Mouse (Mus musculus) gastrocnemius, postnatal 36 days (tissue): Measurements from ENCODE around the gene Hist1h3d. TPM values are rescaled to one million over a fixed set of nuclear protein-coding genes. Genes with fewer than 3 reads are reported as not detected.
A peak's percentile ranks its signal among the peaks of the same experiment; 100 is the strongest.
"Not testable (repeated sequence)": the region's sequence is repeated elsewhere in the genome, so short reads cannot be mapped to it uniquely, and the experiment has no call there.

ENCODE experiments used
- DNase-seq, 2 experiments: peaks; one replicate each; pipeline ENCODE4 v3.0.0; 2022
- intact Hi-C: fragments of 180-260 bp; cut with DNase I; formaldehyde crosslinking; loops from one replicate; pipeline ENCODE4 v1.15.1; 2025
- total RNA-seq, 2 experiments: library from RNA; stranded (reverse); gene quantifications; 2 replicates each; pipeline ENCODE4 v1.2.3; 2021

Hist1h3d gene
- total RNA-seq, 2 experiments from 2014 or later, result 2.8 to 4.8 TPM

- DNase-seq, result no peak
- intact Hi-C loops, result loop anchor here (1.0 to 10.0 kb wide), 3 partner anchors 39 to 1868 kb away; partner anchors contain the start of genes Hist1h2ai, Hist1h2bb, Hist1h2be and Hist1h2bl
These were observed 6.9 kb downstream of the Hist1h3d start for GRCm38 (mm10) chr13:23582219-23583056.

- intact Hi-C loops, result loop anchor here (5.0 to 10.0 kb wide), 2 partner anchors 164 to 1869 kb away; partner anchors contain the start of genes Hist1h2ai, Hist1h2bb, Hist1h2bl and Hist1h3c
- DNase-seq, result no peak
These were observed 8.0 kb downstream of the Hist1h3d start for GRCm38 (mm10) chr13:23583387-23584068.

- intact Hi-C loops, result loop anchor here (5.0 to 10.0 kb wide), 2 partner anchors 163 to 1870 kb away; partner anchors contain the start of genes Hist1h2ai, Hist1h2bb, Hist1h2bl and Hist1h3c
- no peak for DNase-seq
These were observed 8.8 kb downstream of the Hist1h3d start for GRCm38 (mm10) chr13:23584331-23584730.

- peak; percentile 11 to 64 for DNase-seq
- intact Hi-C loops, result loop anchor here (10.0 kb wide), 1 partner anchor 1870 kb away; the partner anchor contains the start of genes Hist1h2ai, Hist1h2bl and Hist1h3h
These were observed 9.5 kb downstream of the Hist1h3d start for GRCm38 (mm10) chr13:23585029-23585441.

- peak; percentile 28 to 65 for DNase-seq
- intact Hi-C loops, result loop anchor here (10.0 kb wide), 1 partner anchor 1871 kb away; the partner anchor contains the start of genes Hist1h2ai, Hist1h2bl and Hist1h3h
These were observed 10.0 kb downstream of the Hist1h3d start for GRCm38 (mm10) chr13:23585442-23586098.

GRCm38 (mm10) chr13:23586099-23586939 lies 10.8 kb downstream of the Hist1h3d start:
- no peak for DNase-seq
- intact Hi-C loops, result loop anchor here (10.0 kb wide), 1 partner anchor 1872 kb away; the partner anchor contains the start of genes Hist1h2ai, Hist1h2bl and Hist1h3h

GRCm38 (mm10) chr13:23586940-23587225 lies 11.3 kb downstream of the Hist1h3d start:
- DNase-seq, result no peak
- intact Hi-C loops, result loop anchor here (10.0 kb wide), 1 partner anchor 1872 kb away; the partner anchor contains the start of genes Hist1h2ai, Hist1h2bl and Hist1h3h

GRCm38 (mm10) chr13:23591206-23591605 lies 15.6 kb downstream of the Hist1h3d start:
- intact Hi-C loops, result no loop called here
- DNase-seq, result no peak

- intact Hi-C loops, result not testable (repeated sequence)
These were observed 16.3 kb downstream of the Hist1h3d start for GRCm38 (mm10) chr13:23591886-23592285.

GRCm38 (mm10) chr13:23592614-23593013 lies 17.1 kb downstream of the Hist1h3d start:
- intact Hi-C loops, result no loop called here
- no peak for DNase-seq

More at GRCm38 (mm10) chr13:23591886-23592285, 16.3 kb downstream of the Hist1h3d start:
- not testable (repeated sequence) for DNase-seq

GRCm38 (mm10) chr13:23593051-23593770 lies 17.6 kb downstream of the Hist1h3d start:
- intact Hi-C loops, result no loop called here
- no peak for DNase-seq

GRCm38 (mm10) chr13:23595185-23595584 lies 19.6 kb downstream of the Hist1h3d start:
- DNase-seq, result no peak
- intact Hi-C loops, result no loop called here

- no peak for DNase-seq
- intact Hi-C loops, result loop anchor here (2.0 kb wide), 1 partner anchor 171 kb away; no protein-coding TSS in a partner anchor
These were observed 20.2 kb downstream of the Hist1h3d start for GRCm38 (mm10) chr13:23595622-23596372.

GRCm38 (mm10) chr13:23597957-23598356 lies 22.4 kb downstream of the Hist1h3d start:
- intact Hi-C loops, result loop anchor here (2.0 kb wide), 1 partner anchor 173 kb away; no protein-coding TSS in a partner anchor
- DNase-seq, result peak; percentile 64 to 66

- DNase-seq, result no peak
- intact Hi-C loops, result no loop called here
These were observed 27.7 kb downstream of the Hist1h3d start for GRCm38 (mm10) chr13:23603182-23603699.

GRCm38 (mm10) chr13:23604452-23604851 lies 28.9 kb downstream of the Hist1h3d start:
- no peak for DNase-seq

GRCm38 (mm10) chr13:23605052-23605451 lies 29.5 kb downstream of the Hist1h3d start:
- no peak for DNase-seq
- intact Hi-C loops, result no loop called here

More at GRCm38 (mm10) chr13:23604452-23604851, 28.9 kb downstream of the Hist1h3d start:
- intact Hi-C loops, result no loop called here

GRCm38 (mm10) chr13:23609209-23609608 lies 33.6 kb downstream of the Hist1h3d start:
- intact Hi-C loops, result no loop called here
- DNase-seq, result no peak
